Mouse (Mus musculus) C2C12 (cell line): ENCODE measurements around the gene Itprid2. TPM values are rescaled to one million over a fixed set of nuclear protein-coding genes. Genes with fewer than 3 reads are reported as not detected.
A peak's percentile ranks its signal among the peaks of the same experiment; 100 is the strongest.

Source experiments
- H3K27me3 ChIP-seq: one replicate; pipeline ENCODE4 v1.6.1; 2011; ENCODE audit not compliant: control insufficient read depth, insufficient read depth, insufficient read length
- H3K36me3 ChIP-seq: one replicate; pipeline ENCODE4 v1.6.1; 2011; ENCODE audit not compliant: control insufficient read depth, insufficient read depth
- H3K4me3 ChIP-seq: one replicate; pipeline ENCODE4 v1.5.1; 2011; ENCODE audit warnings: mild to moderate bottlenecking, control low read depth; ENCODE audit not compliant: poor library complexity, insufficient read depth, severe bottlenecking
- H3K79me2 ChIP-seq: one replicate; pipeline ENCODE4 v1.6.1; 2011; ENCODE audit not compliant: control insufficient read depth, insufficient read depth
- H3K79me3 ChIP-seq: one replicate; pipeline ENCODE4 v1.6.1; 2011; ENCODE audit warnings: low read depth, control low read depth
- H3ac ChIP-seq: one replicate; pipeline ENCODE3; 2011; ENCODE audit warnings: low read depth; ENCODE audit not compliant: control insufficient read depth, insufficient read length
- CEBPB ChIP-seq: IDR thresholded peaks from one replicate; pipeline ENCODE4 v1.6.1; 2011; ENCODE audit warnings: low read depth, mild to moderate bottlenecking, control low read depth, moderate library complexity
- CTCF ChIP-seq: IDR thresholded peaks from one replicate; pipeline ENCODE4 v1.5.1; 2011; ENCODE audit not compliant: control insufficient read depth, insufficient read depth, insufficient read length
- FOSL1 ChIP-seq: IDR thresholded peaks from one replicate; pipeline ENCODE4 v1.8.0; 2011; ENCODE audit warnings: mild to moderate bottlenecking, low read length; ENCODE audit not compliant: poor library complexity, insufficient read depth, severe bottlenecking
- MAX ChIP-seq: IDR thresholded peaks from one replicate; pipeline ENCODE4 v1.6.1; 2011; ENCODE audit warnings: mild to moderate bottlenecking, control low read depth
- MYOD1 ChIP-seq: IDR thresholded peaks from one replicate; pipeline ENCODE4 v1.6.1; 2011; ENCODE audit warnings: low read depth; ENCODE audit not compliant: control insufficient read depth, insufficient read length
- MYOG ChIP-seq: IDR thresholded peaks from one replicate; pipeline ENCODE4 v1.6.1; 2011; ENCODE audit not compliant: control insufficient read depth, insufficient read length; ENCODE audit errors: extremely low read depth
- USF1 ChIP-seq: IDR thresholded peaks from one replicate; pipeline ENCODE4 v1.6.1; 2011; ENCODE audit warnings: low read depth, mild to moderate bottlenecking, control low read depth, moderate library complexity
- polyA plus RNA-seq: library from polyadenylated mRNA; unstranded; fragments of >200 nt; fragmentation: generic; extraction: Trizol; gene quantifications from one replicate; pipeline ENCODE4 v1.2.1, GENCODE M21; 2012; ENCODE audit warnings: missing spikeins

The Itprid2 gene
- polyA plus RNA-seq, 1 experiment = 10.1 TPM

DNA sequence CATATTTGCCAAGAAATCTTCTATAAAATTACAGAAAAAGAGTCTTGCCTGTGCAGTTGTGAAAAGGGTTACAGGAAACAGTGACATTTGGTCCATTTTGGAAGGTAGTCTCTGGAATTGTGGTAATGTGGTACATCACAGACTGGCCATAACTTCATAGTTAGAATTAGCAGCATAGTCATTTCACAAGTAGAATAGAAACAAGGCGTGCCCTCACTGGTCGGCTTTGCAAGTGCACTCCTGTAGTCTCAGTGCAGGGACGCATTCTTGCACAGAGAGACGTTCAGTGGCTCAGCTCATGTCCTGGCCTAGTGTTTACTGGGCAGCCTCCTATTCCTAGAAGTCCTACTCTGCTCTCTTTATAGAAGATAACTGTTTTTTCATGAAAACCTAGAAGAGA, 17.4 kb downstream of the Itprid2 start:
- no peak for TF ChIP-seq MYOG
- no peak for TF ChIP-seq CEBPB
- TF ChIP-seq FOSL1 = no peak
- TF ChIP-seq MAX = no peak
- no peak for TF ChIP-seq MYOD1
- H3K36me3 ChIP-seq = peaks cover 58% of the 10 kb centered on the region

GRCm38 (mm10) chr2:79653093-79653808, 18.1 kb downstream of the Itprid2 start:
- H3ac ChIP-seq = no peak overlapping the region
- H3K79me3 ChIP-seq = no peaks in the 10 kb centered on the region
- no peak overlapping the region for H3K4me3 ChIP-seq
- TF ChIP-seq MYOG = no peak
- TF ChIP-seq MYOD1 = no peak
- no peak for TF ChIP-seq FOSL1
- TF ChIP-seq USF1 = peak; percentile 2
- H3K27me3 ChIP-seq = no peaks in the 10 kb centered on the region
- H3K36me3 ChIP-seq = peaks cover 65% of the 10 kb centered on the region
- peaks cover 32% of the 10 kb centered on the region for H3K79me2 ChIP-seq

More for the DNA sequence above, 17.4 kb downstream of the Itprid2 start:
- H3K79me3 ChIP-seq = peaks cover 2% of the 10 kb centered on the region
- H3K27me3 ChIP-seq = no peaks in the 10 kb centered on the region
- H3K79me2 ChIP-seq = peaks cover 39% of the 10 kb centered on the region
- no peak overlapping the region for H3K4me3 ChIP-seq
- no peak overlapping the region for H3ac ChIP-seq

DNA sequence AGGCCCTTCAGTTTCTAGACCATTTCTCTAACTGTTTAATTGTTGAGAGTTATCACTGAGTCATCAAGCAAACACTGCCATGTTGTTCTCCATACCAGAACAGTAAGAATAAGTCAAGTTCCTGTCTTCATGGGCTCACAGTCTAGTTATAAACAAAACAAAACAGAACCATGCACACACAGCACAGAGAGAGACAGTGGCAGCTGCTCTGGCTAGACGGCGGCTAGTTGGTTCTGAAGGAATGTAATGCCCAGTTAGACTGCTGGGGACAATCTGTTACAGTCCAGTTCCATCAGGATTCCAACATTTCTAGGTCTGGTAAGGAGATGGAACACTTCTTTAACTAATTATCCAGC, 18.6 kb downstream of the Itprid2 start:
- Histone ChIP-seq H3ac (no peak overlapping the region), H3K4me3 (no peak overlapping the region), H3K79me3 (no peaks in the 10 kb centered on the region), H3K27me3 (no peaks in the 10 kb centered on the region), H3K79me2 (peaks cover 26% of the 10 kb centered on the region), H3K36me3 (peaks cover 70% of the 10 kb centered on the region)
- TF ChIP-seq MAX (no peak), MYOD1 (peak; percentile 70), FOSL1 (no peak), CEBPB (no peak), MYOG (no peak), CTCF (no peak), USF1 (no peak)

- no peak for TF ChIP-seq MYOD1
- no peak for TF ChIP-seq MAX
- no peak for TF ChIP-seq USF1
- TF ChIP-seq FOSL1 = no peak
- TF ChIP-seq MYOG = no peak
- TF ChIP-seq CTCF = no peak
- TF ChIP-seq CEBPB = no peak
- no peaks in the 10 kb centered on the region for H3K79me3 ChIP-seq
- H3K4me3 ChIP-seq = no peak overlapping the region
- no peak overlapping the region for H3ac ChIP-seq
- H3K36me3 ChIP-seq = peaks cover 86% of the 10 kb centered on the region
- no peaks in the 10 kb centered on the region for H3K27me3 ChIP-seq
- H3K79me2 ChIP-seq = no peaks in the 10 kb centered on the region
Measured at GRCm38 (mm10) chr2:79657062-79657461, 21.9 kb downstream of the Itprid2 start.

GRCm38 (mm10) chr2:79660417-79661185, 25.4 kb downstream of the Itprid2 start:
- Histone ChIP-seq H3K4me3 (no peak overlapping the region), H3K79me3 (no peaks in the 10 kb centered on the region), H3K36me3 (peaks cover 88% of the 10 kb centered on the region), H3ac (no peak overlapping the region), H3K79me2 (peaks cover 5% of the 10 kb centered on the region), H3K27me3 (no peaks in the 10 kb centered on the region)
- no peak for TF ChIP-seq USF1
- TF ChIP-seq MYOD1 = no peak
- TF ChIP-seq MYOG = no peak
